Mouse (Mus musculus) E14TG2a.4 (cell line): ENCODE results near the gene Rassf2.

Experiments
- H3K27me3 ChIP-seq: 2 replicates; pipeline ENCODE4 v1.6.1; 2014; ENCODE audit warnings: low read length, control low read depth; ENCODE audit not compliant: insufficient read depth
- H3K36me3 ChIP-seq: 2 replicates; pipeline ENCODE4 v1.6.1; 2014; ENCODE audit warnings: low read length, control low read depth; ENCODE audit not compliant: insufficient read depth
- H3K4me1 ChIP-seq: replicated peaks from 2 replicates; pipeline ENCODE4 v1.6.1; 2014; ENCODE audit warnings: low read depth, low read length, control low read depth
- H3K4me3 ChIP-seq: replicated peaks from 2 replicates; pipeline ENCODE4 v1.5.1; 2014; ENCODE audit warnings: mild to moderate bottlenecking, low read length
- H3K9me3 ChIP-seq: 2 replicates; pipeline ENCODE4 v1.6.1; 2014; ENCODE audit warnings: low read length, control low read depth
- CTCF ChIP-seq: conservative IDR thresholded peaks from 2 replicates; pipeline ENCODE4 v1.5.1; 2014; ENCODE audit warnings: low read length
- NANOG ChIP-seq: IDR thresholded peaks from 2 replicates; pipeline ENCODE4 v1.6.1; 2014; ENCODE audit warnings: borderline replicate concordance, low read length, mixed read lengths
- POU5F1 ChIP-seq: IDR thresholded peaks from 2 replicates; pipeline ENCODE4 v1.6.1; 2014; ENCODE audit warnings: low read length, borderline replicate concordance

Gene Rassf2

DNA sequence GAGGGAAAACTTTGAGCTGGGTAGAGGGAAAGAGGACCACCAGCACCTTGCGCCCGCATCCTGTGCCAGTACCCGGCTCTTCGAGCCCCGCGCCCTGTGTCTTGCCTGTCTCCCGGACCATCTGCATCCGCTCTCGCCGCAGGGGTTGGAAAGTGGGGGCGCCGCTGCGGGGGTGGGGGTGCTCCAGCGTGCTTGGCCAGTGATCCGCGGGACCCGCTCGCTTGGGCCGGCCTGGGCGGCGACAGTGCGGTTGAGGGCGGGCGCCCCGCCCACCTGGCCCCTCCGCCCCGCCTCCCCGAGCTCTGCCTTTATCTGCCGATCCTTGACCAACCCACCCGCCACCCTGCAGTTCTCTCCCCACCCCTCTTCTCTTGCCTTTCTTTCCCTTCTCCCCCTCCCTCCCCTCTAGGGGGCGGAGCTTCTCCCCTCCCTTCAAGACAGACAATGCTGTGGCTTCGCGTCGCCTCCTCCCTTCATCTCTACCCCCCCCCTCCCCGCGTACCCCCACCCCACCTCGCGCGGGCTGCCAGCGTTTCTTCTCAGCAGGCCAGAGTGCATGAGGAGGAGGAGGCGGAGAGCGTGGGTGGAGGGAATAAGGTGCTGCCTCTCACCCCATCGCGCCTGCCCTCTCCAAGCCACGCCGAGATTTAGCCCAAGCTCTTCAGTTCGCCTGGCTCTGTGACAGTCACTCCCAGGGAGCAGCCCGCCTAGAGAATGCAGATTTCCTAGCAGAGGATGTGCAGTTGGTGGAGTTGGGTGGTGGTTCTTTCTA is at the start of gene Rassf2:
Gene Rassf2, minus strand, starts transcription at position 613 of the 772 bp plus-strand sequence.
- Histone ChIP-seq H3K9me3 (no peaks in the 10 kb centered on the region), H3K4me1 (peaks cover 60% of the 10 kb centered on the region), H3K27me3 (peaks cover 54% of the 10 kb centered on the region), H3K36me3 (no peaks in the 10 kb centered on the region), H3K4me3 (peak within 1 kb of the TSS; percentile 88)
- TF ChIP-seq NANOG (no peak), POU5F1 (no peak), CTCF (no peak)

- H3K4me3 ChIP-seq, result no peak overlapping the region
- no peaks in the 10 kb centered on the region for H3K27me3 ChIP-seq
- H3K4me1 ChIP-seq, result no peaks in the 10 kb centered on the region
- TF ChIP-seq CTCF (no peak), NANOG (no peak), POU5F1 (no peak)
- peaks cover 82% of the 10 kb centered on the region for H3K36me3 ChIP-seq
- H3K9me3 ChIP-seq, result no peaks in the 10 kb centered on the region
These were observed 49.1 kb upstream of the Rassf2 start for GRCm38 (mm10) chr2:132079139-132079538.

DNA sequence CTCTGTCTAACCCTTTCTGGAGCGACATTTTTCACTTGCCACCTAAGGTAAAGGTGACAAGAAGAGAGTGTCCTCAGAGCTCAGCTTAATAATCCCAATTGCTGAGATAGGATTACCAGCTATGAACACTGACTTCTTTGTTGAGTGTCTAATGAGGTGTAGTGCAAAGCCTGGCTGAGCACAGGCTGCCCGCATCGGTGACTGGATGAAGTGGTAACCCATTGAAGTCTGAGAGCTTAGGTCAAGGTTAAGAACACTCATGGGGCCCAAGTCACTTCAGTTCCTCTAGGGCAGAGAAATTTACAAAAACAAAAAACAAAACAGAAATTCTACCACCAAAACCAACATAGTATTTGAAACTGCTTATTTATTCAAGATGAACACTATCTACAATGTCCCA is 43.0 kb upstream of the Rassf2 start:
- 0 out of 2 replicates have a peak, but pooled peaks cover 2% of the 10 kb centered on the region for H3K4me1 ChIP-seq
- TF ChIP-seq NANOG (no peak), POU5F1 (no peak), CTCF (no peak)
- H3K27me3 ChIP-seq, result no peaks in the 10 kb centered on the region
- peaks cover 92% of the 10 kb centered on the region for H3K36me3 ChIP-seq
- no peaks in the 10 kb centered on the region for H3K9me3 ChIP-seq
- no peak overlapping the region for H3K4me3 ChIP-seq

DNA sequence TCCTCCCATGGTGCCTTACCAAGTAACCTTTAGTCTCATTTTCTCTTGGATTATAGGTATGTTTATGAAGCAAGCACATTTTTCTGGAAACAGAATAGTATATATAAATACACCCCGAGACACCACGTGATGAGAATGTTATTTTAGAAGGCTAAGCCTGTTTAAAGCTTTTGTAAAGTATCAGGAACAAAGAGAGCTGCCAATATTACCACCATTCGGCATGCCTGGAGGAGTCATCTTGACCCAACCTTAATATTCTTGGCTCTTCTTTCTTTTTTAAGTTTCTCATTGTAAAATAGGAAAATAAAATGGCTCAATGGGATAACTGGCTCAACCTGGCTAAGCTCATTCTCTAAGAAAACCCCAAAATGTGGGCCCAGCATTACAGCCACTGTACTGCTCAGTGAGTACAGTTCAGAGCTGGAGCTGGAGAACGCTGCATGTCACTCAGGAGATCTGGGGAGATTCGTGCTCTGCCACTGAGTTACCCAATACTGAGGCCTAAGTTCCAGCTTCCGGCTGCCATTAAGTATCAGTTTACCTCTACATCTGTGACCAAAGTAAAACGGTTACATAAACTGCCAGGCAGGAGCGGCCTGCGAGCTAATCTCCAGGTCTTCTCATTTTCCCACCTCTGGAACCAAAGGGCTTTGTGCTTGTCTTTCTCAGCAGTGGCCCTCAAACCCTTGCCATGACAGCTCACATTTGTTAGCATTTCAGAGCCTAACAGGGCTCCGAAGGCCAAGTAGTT is 40.1 kb upstream of the Rassf2 start:
- Histone ChIP-seq H3K27me3 (no peaks in the 10 kb centered on the region), H3K4me3 (no peak overlapping the region), H3K4me1 (0 out of 2 replicates have a peak, but pooled peaks cover 2% of the 10 kb centered on the region), H3K36me3 (peaks cover 88% of the 10 kb centered on the region), H3K9me3 (no peaks in the 10 kb centered on the region)
- TF ChIP-seq NANOG, result no peak
- no peak for TF ChIP-seq POU5F1
- no peak for TF ChIP-seq CTCF

DNA sequence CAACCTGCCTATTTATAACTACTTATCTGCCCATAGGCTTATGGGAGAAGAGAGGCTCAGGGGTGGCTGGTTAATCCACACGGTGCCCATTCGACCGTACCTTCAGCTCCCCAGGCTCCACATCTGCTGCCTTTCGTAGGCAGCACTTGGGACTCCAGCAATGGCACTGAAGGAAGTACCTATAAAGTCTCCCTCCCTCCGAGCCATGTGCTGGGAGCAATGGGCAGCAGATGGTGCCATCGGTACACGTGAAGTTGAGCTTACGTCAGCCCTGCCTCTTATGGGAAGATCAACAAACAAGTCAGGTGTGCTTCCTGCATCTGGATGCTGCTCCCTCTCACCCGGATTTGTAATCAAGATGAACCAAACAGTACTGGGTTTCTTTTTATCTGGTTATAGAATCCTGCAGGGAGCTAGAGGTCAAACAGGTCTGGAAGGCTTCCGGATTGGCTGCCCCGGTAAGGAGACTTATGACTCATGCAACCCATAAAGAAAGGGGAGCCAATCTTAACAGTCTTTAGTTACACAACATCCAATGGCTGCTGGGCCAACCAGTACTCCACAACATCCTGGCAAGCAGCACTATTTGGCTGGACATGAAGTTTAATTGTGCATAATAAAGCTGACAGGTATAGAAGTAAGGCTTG is 34.2 kb upstream of the Rassf2 start:
- H3K9me3 ChIP-seq, result no peaks in the 10 kb centered on the region
- TF ChIP-seq NANOG (no peak), CTCF (no peak), POU5F1 (no peak)

GRCm38 (mm10) chr2:132063776-132064175 is 33.7 kb upstream of the Rassf2 start:
- Histone ChIP-seq H3K27me3 (no peaks in the 10 kb centered on the region), H3K36me3 (peaks cover 86% of the 10 kb centered on the region), H3K9me3 (no peaks in the 10 kb centered on the region), H3K4me1 (peaks cover 20% of the 10 kb centered on the region), H3K4me3 (no peak overlapping the region)
- no peak for TF ChIP-seq POU5F1
- no peak for TF ChIP-seq CTCF
- no peak for TF ChIP-seq NANOG

More for the DNA sequence above, 34.2 kb upstream of the Rassf2 start:
- no peaks in the 10 kb centered on the region for H3K27me3 ChIP-seq
- H3K4me3 ChIP-seq, result no peak overlapping the region
- H3K4me1 ChIP-seq, result peaks cover 20% of the 10 kb centered on the region
- peaks cover 86% of the 10 kb centered on the region for H3K36me3 ChIP-seq

- H3K4me3 ChIP-seq, result no peak overlapping the region
- peaks cover 18% of the 10 kb centered on the region for H3K4me1 ChIP-seq
- TF ChIP-seq POU5F1, result no peak
- TF ChIP-seq NANOG, result no peak
- no peak for TF ChIP-seq CTCF
- no peaks in the 10 kb centered on the region for H3K27me3 ChIP-seq
- H3K36me3 ChIP-seq, result peaks cover 95% of the 10 kb centered on the region
- no peaks in the 10 kb centered on the region for H3K9me3 ChIP-seq
These were observed 31.8 kb upstream of the Rassf2 start for GRCm38 (mm10) chr2:132061884-132062283.

DNA sequence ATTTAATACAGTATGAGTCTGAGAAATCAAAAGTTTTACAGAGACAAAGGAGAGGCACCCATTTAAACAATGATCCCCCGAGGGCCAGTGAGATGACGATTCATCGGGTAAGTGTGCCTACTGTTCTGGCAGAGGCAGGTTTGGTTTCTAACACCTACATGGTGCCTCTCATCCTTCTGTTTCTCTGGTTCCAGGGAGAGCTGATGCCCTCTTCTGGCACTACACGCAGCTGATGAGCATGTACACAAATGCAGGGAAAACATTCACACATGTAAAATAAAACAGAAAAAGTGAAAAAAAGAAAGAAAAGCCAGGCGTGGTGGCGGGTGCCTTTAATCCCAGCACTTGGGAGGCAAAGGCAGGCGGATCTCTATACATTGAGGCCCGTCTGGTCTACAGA is 29.9 kb upstream of the Rassf2 start:
- no peaks in the 10 kb centered on the region for H3K9me3 ChIP-seq
- H3K4me1 ChIP-seq, result peaks cover 16% of the 10 kb centered on the region
- TF ChIP-seq CTCF (no peak), POU5F1 (no peak), NANOG (no peak)
- H3K36me3 ChIP-seq, result peaks cover 95% of the 10 kb centered on the region
- no peak overlapping the region for H3K4me3 ChIP-seq
- H3K27me3 ChIP-seq, result no peaks in the 10 kb centered on the region
